Mouse (Mus musculus) liver, embryonic 15.5 days (tissue): ENCODE results near the gene Meig1. TPM values are rescaled to one million over a fixed set of nuclear protein-coding genes. Genes with fewer than 3 reads are reported as not detected.

ENCODE experiments used
- polyA plus RNA-seq: library from polyadenylated mRNA; unstranded; fragments of >200 nt; fragmentation: Nextera tagmentation; extraction: Ambion mirVana; gene quantifications from 2 replicates; pipeline ENCODE4 v1.2.1, GENCODE M21; 2015

Meig1 gene
- polyA plus RNA-seq, 1 experiment from 2014 or later = 0.26 TPM

Other genes starting within 250 kb of the Meig1 start
- 13.2 and 14.2 TPM in 2 replicates for gene Nmt2, start 138.4 kb downstream of the Meig1 start, polyA plus RNA-seq
- gene Rpp38, start 90.0 kb downstream of the Meig1 start, polyA plus RNA-seq = 6.7 and 7.2 TPM in 2 replicates
- 0.32 and 0.66 TPM in 2 replicates for gene Acbd7, start 86.5 kb downstream of the Meig1 start, polyA plus RNA-seq
- not detected in 2 replicates for gene Olah, start 25.4 kb downstream of the Meig1 start, polyA plus RNA-seq
- 4.3 and 4.9 TPM in 2 replicates for gene Dclre1c, start 1.5 kb upstream of the Meig1 start, polyA plus RNA-seq
- 5.0 and 5.8 TPM in 2 replicates for gene Suv39h2, start 52.4 kb upstream of the Meig1 start, polyA plus RNA-seq
- 1.6 and 1.7 TPM in 2 replicates for gene Gm45902, start 90.1 kb upstream of the Meig1 start, polyA plus RNA-seq
- 65.2 and 66.0 TPM in 2 replicates for gene Hspa14, start 90.2 kb upstream of the Meig1 start, polyA plus RNA-seq
- 0.08 and 0.15 TPM in 2 replicates for gene Cdnf, start 90.4 kb upstream of the Meig1 start, polyA plus RNA-seq
- gene Fam107b, start 147.8 kb upstream of the Meig1 start, polyA plus RNA-seq = 18.3 and 20.1 TPM in 2 replicates